Mouse (Mus musculus) G1E (cell line): ENCODE data around the gene Hipk2. TPM values are rescaled to one million over a fixed set of nuclear protein-coding genes. Genes with fewer than 3 reads are reported as not detected.

ENCODE experiments used
- ATAC-seq: 2 replicates; pipeline ENCODE4 v1.8.0; 2016; ENCODE audit warnings: mild to moderate bottlenecking; ENCODE audit not compliant: insufficient number of reproducible peaks, poor library complexity, low FRiP score, severe bottlenecking; ENCODE audit errors: extremely low read depth
- DNase-seq: peaks from one replicate; pipeline ENCODE4 v3.0.0; 2012; ENCODE audit warnings: low spot score
- H3K27me3 ChIP-seq: 2 replicates; pipeline ENCODE4 v1.6.1; 2012; ENCODE audit warnings: mild to moderate bottlenecking, low read length, inconsistent platforms; ENCODE audit not compliant: insufficient read depth
- H3K36me3 ChIP-seq: replicated peaks from 2 replicates; pipeline ENCODE3; 2012; ENCODE audit warnings: mild to moderate bottlenecking, inconsistent platforms
- H3K4me1 ChIP-seq: 2 replicates; pipeline ENCODE4 v1.6.1; 2012; ENCODE audit warnings: low read depth, low read length, inconsistent platforms, mixed read lengths; ENCODE audit not compliant: insufficient read depth
- H3K4me3 ChIP-seq: 2 replicates; pipeline ENCODE4 v1.5.1; 2012; ENCODE audit warnings: low read depth, mild to moderate bottlenecking, inconsistent platforms, low read length, moderate library complexity, mixed read lengths
- H3K9me3 ChIP-seq: replicated peaks from 2 replicates; pipeline ENCODE4 v1.6.1; 2012; ENCODE audit warnings: inconsistent platforms
- CTCF ChIP-seq: IDR thresholded peaks from 2 replicates; pipeline ENCODE4 v1.5.1; 2012; ENCODE audit warnings: low read depth, low read length, inconsistent platforms, mixed read lengths
- GATA1 ChIP-seq: IDR thresholded peaks from 2 replicates; pipeline ENCODE4 v1.6.1; 2012; ENCODE audit warnings: borderline replicate concordance, low read length, inconsistent platforms, mixed read lengths
- GATA2 ChIP-seq: IDR thresholded peaks from 2 replicates; pipeline ENCODE4 v1.6.1; 2012; ENCODE audit warnings: low read depth, low read length, inconsistent platforms, borderline replicate concordance
- POLR2AphosphoS5 ChIP-seq: IDR thresholded peaks from 2 replicates; pipeline ENCODE4 v1.6.1; 2012; ENCODE audit warnings: low read depth, low read length, inconsistent platforms; ENCODE audit not compliant: insufficient replicate concordance
- TAL1 ChIP-seq: conservative IDR thresholded peaks from 2 replicates; pipeline ENCODE4 v1.6.1; 2012; ENCODE audit warnings: low read depth, low read length, inconsistent platforms, mixed read lengths
- polyA plus RNA-seq: library from polyadenylated mRNA; stranded (reverse); fragments of >175 nt; gene quantifications from 2 replicates; pipeline ENCODE4 v1.2.3, GENCODE M21; 2012
- total RNA-seq, 2 experiments: library from RNA; stranded (forward) in 1 of 2; stranded (reverse) in 1 of 2; fragments of 200-1000 nt in 1 of 2; fragments of >200 nt in 1 of 2; fragmentation: Nextera tagmentation in 1 of 2; gene quantifications; 2 replicates each; pipeline ENCODE4 v1.2.3; 2014 to 2017

The Hipk2 gene
- total and polyA plus RNA-seq, 3 experiments, result 4.6 to 97.9 (median 39.6) TPM

- TF ChIP-seq TAL1, result no peak
- TF ChIP-seq GATA1, result no peak
- TF ChIP-seq CTCF, result no peak
- TF ChIP-seq POLR2AphosphoS5, result no peak
- no peak for TF ChIP-seq GATA2
- no peak for ATAC-seq
- Histone ChIP-seq H3K4me1 (peaks cover 52% of the 10 kb centered on the region), H3K4me3 (no peak overlapping the region), H3K9me3 (no peaks in the 10 kb centered on the region), H3K36me3 (no peaks in the 10 kb centered on the region), H3K27me3 (peaks cover 71% of the 10 kb centered on the region)
- no peak for DNase-seq
Observed at GRCm38 (mm10) chr6:38882728-38883171, 6.8 kb upstream of the Hipk2 start.

- H3K27me3 ChIP-seq, result peaks cover 73% of the 10 kb centered on the region
- no peaks in the 10 kb centered on the region for H3K36me3 ChIP-seq
- no peak overlapping the region for H3K4me3 ChIP-seq
- no peaks in the 10 kb centered on the region for H3K9me3 ChIP-seq
- no peak for TF ChIP-seq CTCF
- TF ChIP-seq POLR2AphosphoS5, result no peak
- no peak for TF ChIP-seq TAL1
- no peak for TF ChIP-seq GATA2
- TF ChIP-seq GATA1, result no peak
- DNase-seq (no peak), ATAC-seq (no peak)
- H3K4me1 ChIP-seq, result peaks cover 49% of the 10 kb centered on the region
Observed at GRCm38 (mm10) chr6:38881975-38882374, 6.0 kb upstream of the Hipk2 start.

- TF ChIP-seq TAL1 (no peak), GATA1 (no peak), CTCF (no peak), POLR2AphosphoS5 (no peak), GATA2 (no peak)
- Histone ChIP-seq H3K36me3 (no peaks in the 10 kb centered on the region), H3K27me3 (peaks cover 77% of the 10 kb centered on the region), H3K9me3 (no peaks in the 10 kb centered on the region), H3K4me3 (no peak overlapping the region), H3K4me1 (peaks cover 52% of the 10 kb centered on the region)
- ATAC-seq, result no peak
- DNase-seq, result no peak
Observed at GRCm38 (mm10) chr6:38881468-38881867, 5.5 kb upstream of the Hipk2 start.

- Histone ChIP-seq H3K27me3 (peaks cover 55% of the 10 kb centered on the region), H3K4me1 (peaks cover 38% of the 10 kb centered on the region), H3K36me3 (peaks cover 4% of the 10 kb centered on the region), H3K9me3 (no peaks in the 10 kb centered on the region), H3K4me3 (no peak overlapping the region)
- no peak for TF ChIP-seq POLR2AphosphoS5
- TF ChIP-seq CTCF, result no peak
- no peak for TF ChIP-seq GATA2
- TF ChIP-seq TAL1, result no peak
- TF ChIP-seq GATA1, result no peak
- no peak for DNase-seq
- ATAC-seq, result no peak
Observed at GRCm38 (mm10) chr6:38877674-38878073, 1.7 kb upstream of the Hipk2 start.

- Histone ChIP-seq H3K27me3 (peaks cover 36% of the 10 kb centered on the region), H3K4me3 (peak within 1 kb of the TSS; percentile 92), H3K9me3 (no peaks in the 10 kb centered on the region), H3K4me1 (peaks cover 40% of the 10 kb centered on the region), H3K36me3 (peaks cover 17% of the 10 kb centered on the region)
- ATAC-seq (no peak; the same call in 1 of the 2 replicates), DNase-seq (peak; percentile 61)
- TF ChIP-seq TAL1, result no peak
- no peak for TF ChIP-seq GATA1
- TF ChIP-seq POLR2AphosphoS5, result no peak
- no peak for TF ChIP-seq GATA2
- TF ChIP-seq CTCF, result no peak
Observed at GRCm38 (mm10) chr6:38875258-38876070, 501 bp downstream of the Hipk2 start, which contains the start of gene Tbxas1. TSS of gene Tbxas1 (plus strand) at chr6:38875404.

- Histone ChIP-seq H3K27me3 (peaks cover 29% of the 10 kb centered on the region), H3K4me1 (peaks cover 45% of the 10 kb centered on the region), H3K36me3 (peaks cover 22% of the 10 kb centered on the region), H3K4me3 (peak overlapping the region; percentile 92), H3K9me3 (no peaks in the 10 kb centered on the region)
- ATAC-seq, result no peak
- TF ChIP-seq GATA2 (no peak), CTCF (no peak), TAL1 (no peak), GATA1 (no peak), POLR2AphosphoS5 (no peak)
- DNase-seq, result no peak
Observed at GRCm38 (mm10) chr6:38874565-38875257, 1.3 kb downstream of the Hipk2 start.
